Mouse (Mus musculus): ENCODE measurements around the gene Rps6ka2.
A peak's percentile ranks its signal among the peaks of the same experiment; 100 is the strongest.

Rps6ka2 gene

DNA sequence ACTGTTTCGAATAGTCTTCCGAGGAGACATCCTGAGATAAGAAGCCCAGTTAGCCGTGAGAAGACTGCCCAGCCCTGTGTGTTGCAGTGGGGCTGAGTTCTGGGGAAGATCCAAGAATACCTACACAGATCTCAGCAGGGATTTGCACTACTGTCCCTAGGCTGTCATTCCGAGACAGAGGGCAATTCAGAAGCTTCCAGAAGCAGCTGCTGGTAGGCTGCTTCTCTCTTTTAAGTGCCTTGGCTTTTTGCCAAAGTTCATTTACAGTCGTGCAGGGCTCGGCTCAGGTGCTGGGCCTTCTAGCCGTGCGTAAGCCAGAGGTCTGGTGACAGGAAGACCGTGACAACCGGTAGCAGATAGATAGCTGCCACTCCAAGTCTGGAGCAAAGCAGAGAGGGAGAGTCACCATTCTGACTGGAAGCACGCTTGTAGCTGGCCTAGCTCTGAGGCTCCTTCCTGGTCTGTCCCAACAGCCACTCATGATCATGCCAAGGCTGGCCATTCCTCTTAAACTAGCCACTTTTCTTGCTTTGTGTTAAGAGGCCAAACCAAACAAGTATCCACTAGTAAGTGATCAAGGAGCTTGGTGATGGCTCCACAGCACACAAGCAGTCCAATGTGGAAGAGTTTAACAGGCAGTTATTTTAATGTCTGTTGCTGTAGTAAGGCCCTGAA is 49.3 kb downstream of the Rps6ka2 start:
- no peak for DNase-seq (ENCODE audit: low read depth, low spot score)

DNA sequence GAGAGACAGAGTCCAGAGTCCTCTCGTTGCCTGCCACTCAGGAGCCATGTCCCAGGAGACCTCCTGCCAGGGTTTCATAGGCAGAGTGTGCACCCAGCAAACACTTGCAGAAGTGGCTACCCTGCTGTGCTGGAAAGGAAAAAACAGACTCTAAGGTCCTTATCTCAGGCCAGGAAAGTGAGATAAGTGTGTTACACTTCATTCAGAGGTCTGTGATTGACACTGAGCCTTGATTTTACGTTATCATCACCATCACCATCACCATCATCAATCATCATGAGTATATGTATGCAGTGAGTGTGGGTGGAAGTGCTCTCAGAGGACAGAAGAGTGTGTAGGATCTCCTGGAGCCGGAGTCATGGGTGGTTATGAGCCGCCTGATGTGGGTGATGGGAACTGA is 51.4 kb downstream of the Rps6ka2 start:
- DNase-seq (ENCODE audit: low read depth, low spot score), result no peak

- no peak for DNase-seq (ENCODE audit: low read depth, low spot score)
Measured at GRCm38 (mm10) chr17:7222198-7222597, 52.3 kb downstream of the Rps6ka2 start.

GRCm38 (mm10) chr17:7228545-7228944 is 58.6 kb downstream of the Rps6ka2 start:
- DNase-seq (ENCODE audit: low read depth, low spot score), result no peak

DNA sequence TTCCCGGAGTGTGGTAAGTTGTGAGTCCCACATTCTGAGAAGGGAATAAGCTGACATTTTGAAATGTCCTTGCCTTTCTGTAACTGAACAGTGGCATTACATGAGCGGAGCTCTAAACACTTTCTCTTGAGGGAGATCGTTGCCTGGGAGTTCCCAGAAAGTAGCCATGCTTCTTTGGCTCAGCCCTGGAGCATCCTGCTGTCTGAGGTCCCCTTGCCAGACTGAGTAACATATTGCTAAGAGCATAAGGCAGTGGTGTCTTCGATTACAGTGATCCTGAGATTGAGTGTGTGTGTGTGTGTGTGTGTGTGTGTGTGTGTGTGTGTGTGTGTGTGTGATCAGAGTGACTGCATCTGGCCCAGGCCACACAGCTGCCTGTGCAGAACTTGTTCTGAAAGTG is 61.4 kb downstream of the Rps6ka2 start:
- no peak for DNase-seq (ENCODE audit: low read depth, low spot score)

- DNase-seq (ENCODE audit: low read depth, low spot score), result no peak
Measured at GRCm38 (mm10) chr17:7231790-7232189, 61.9 kb downstream of the Rps6ka2 start.

DNA sequence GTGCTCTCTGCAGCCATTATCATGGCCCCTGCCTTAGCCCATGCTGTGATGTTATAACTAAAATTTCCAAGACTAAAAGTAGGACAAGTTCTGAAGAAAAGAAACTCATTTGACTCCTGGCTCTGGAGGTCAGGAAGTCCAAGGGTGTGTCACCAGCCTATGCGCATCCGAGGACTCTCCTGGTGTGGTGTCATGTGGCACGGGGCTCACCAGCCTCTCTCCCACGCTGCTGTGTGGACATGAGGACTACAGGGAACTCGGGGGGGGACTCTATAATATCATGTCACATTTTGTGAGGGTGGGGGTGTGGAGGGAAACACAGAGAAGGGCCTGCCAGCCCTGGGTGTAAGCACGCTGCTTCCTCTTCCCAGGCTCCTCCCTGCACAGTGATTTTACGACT is 62.5 kb downstream of the Rps6ka2 start:
- DNase-seq (ENCODE audit: low read depth, low spot score), result no peak

DNA sequence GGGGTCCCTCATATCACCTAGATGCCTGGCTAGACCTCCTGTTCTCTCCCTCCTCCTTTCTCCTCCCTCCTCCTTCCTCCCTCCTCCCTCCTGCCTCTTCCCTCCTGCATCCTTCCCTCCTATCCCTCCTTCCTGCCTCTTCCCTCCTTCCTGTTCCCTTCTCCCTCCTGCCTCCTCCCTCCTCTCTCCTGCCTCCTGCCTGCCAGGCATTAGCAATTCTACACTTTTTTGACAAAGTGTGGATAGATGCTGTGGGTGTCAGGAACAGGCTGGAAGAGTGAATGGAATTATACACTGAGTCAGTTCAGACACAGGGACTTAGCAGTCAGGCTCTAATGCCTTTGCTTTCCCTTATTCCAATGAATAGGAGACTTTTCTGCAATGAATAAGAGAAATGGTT is 63.3 kb downstream of the Rps6ka2 start:
- DNase-seq (ENCODE audit: low read depth, low spot score), result no peak

DNA sequence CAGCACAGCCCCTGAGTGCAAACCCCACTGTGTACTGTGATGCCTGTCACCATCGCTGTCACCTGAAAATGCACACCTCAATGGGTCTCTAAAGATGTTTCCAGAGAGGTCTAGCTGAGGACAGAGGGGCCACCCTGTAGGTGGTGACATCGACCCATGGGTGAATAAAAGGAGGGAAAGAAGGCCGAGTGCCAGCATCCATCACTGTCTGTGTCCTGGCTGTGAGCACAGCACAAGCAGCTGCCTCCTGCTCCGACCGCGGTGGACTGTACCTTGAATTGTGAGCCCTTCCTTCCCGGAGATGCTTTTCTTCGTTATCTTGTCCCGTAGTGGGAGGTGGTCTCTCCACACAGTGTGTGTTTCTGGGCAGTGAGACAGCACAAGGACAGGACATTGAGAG is 67.8 kb downstream of the Rps6ka2 start:
- DNase-seq (ENCODE audit: low read depth, low spot score), result no peak

- no peak for DNase-seq (ENCODE audit: low read depth, low spot score)
Measured at GRCm38 (mm10) chr17:7238766-7239165, 68.9 kb downstream of the Rps6ka2 start.

DNA sequence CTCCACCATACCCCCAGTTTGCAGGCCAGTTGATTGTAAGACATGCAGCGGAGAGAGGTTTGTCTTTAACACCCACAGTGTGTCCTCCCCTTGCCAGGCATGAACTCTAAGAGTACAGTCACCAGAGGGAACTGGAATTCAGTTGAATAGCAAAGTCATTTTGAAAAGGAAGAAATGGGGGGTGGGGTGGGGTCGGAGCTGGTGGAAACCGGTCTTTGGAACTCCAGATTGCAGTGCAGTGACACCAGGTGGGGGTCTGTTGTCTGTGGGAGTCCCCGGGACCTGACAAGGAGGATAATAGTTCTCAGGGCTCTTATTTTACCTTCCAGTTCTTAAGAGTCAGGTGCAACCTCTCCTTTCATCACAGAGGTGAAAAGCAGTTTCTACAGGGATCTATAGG is 70.6 kb downstream of the Rps6ka2 start:
- DNase-seq (ENCODE audit: low read depth, low spot score), result no peak

- DNase-seq (ENCODE audit: low read depth, low spot score), result no peak
Measured at GRCm38 (mm10) chr17:7245078-7245477, 75.2 kb downstream of the Rps6ka2 start.

DNA sequence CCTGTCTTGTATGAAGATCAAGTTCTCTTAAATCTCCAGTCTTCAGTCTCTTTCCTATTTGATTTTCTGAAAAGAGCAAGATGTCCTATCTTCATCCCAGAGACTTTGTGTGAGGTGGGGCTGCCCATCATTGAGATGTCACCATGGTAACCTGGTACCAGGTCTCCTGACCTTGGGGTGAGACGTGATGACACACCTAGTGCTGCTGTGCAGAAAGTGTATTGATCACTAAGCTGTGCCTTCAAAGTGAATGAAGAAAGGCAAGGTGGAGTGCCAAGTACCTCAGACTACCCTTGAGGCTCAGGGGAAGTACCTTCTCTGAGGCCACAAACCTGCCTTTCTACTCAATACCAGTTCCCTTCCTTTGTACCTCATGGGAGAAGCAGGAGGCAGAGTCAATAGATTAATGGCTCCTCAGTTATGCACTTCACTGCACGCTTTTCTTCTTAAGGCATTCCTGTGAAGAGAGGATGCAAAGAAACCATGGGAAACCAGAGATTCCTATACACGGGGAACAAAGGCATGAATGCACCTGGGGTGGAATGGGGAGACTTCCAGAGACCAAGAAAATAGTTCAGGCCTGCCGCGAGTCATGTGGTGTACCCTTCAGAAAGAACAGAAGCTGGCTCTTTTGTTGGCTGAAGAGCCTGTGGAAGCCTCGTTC is 77.1 kb downstream of the Rps6ka2 start:
- DNase-seq (ENCODE audit: low read depth, low spot score), result no peak

- no peak for DNase-seq (ENCODE audit: low read depth, low spot score)
Measured at GRCm38 (mm10) chr17:7250373-7250772, 80.5 kb downstream of the Rps6ka2 start.

- no peak for DNase-seq (ENCODE audit: low read depth, low spot score)
Measured at GRCm38 (mm10) chr17:7257208-7257607, 87.3 kb downstream of the Rps6ka2 start.

GRCm38 (mm10) chr17:7258748-7259359 is 88.9 kb downstream of the Rps6ka2 start:
- peak; percentile 69 for DNase-seq (ENCODE audit: low read depth, low spot score)

DNA sequence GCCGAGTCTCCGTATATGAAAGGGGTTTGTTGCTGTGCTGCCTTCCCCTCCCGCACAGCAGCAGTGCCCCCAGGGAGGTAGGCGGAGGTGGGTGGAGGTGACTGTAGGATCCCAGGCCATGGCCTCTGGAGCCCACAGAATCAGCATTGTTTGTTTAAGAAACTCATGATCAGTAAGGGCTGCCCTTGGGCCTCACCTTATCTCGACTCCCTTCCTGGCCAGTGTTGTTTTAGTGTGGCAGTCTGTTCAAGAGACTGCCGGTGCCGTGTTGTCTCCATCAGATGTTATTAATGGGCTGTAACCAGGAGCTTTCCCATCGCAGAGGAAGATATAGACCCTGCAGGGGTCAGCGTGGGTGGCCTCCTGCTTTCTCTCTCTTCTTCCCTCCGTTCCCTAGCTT is 90.4 kb downstream of the Rps6ka2 start:
- no peak for DNase-seq (ENCODE audit: low read depth, low spot score)

GRCm38 (mm10) chr17:7262056-7262455 is 92.1 kb downstream of the Rps6ka2 start:
- DNase-seq (ENCODE audit: low read depth, low spot score), result no peak

GRCm38 (mm10) chr17:7262620-7263019 is 92.7 kb downstream of the Rps6ka2 start:
- no peak for DNase-seq (ENCODE audit: low read depth, low spot score)

GRCm38 (mm10) chr17:7264610-7265009 is 94.7 kb downstream of the Rps6ka2 start:
- DNase-seq (ENCODE audit: low read depth, low spot score), result no peak

DNA sequence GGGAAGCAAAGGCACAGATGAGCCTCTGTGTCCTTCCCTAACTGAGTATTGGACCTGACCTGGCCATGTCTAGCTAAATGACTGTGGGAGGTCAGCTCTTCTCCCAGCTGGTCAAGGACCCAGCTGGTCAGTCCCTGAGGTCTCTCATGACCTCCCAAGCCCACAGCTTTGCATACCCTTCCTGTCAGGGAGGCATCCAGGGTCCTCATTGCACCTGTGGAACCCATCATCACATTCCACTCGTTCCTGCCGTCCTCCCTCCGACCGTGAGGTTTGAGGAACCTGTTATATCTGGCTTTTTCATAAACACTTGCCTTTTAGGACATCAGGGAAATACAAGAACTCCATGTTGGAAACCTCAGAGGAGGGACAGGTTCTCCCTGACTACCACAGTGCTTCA is 95.4 kb downstream of the Rps6ka2 start:
- DNase-seq (ENCODE audit: low read depth, low spot score), result no peak

DNA sequence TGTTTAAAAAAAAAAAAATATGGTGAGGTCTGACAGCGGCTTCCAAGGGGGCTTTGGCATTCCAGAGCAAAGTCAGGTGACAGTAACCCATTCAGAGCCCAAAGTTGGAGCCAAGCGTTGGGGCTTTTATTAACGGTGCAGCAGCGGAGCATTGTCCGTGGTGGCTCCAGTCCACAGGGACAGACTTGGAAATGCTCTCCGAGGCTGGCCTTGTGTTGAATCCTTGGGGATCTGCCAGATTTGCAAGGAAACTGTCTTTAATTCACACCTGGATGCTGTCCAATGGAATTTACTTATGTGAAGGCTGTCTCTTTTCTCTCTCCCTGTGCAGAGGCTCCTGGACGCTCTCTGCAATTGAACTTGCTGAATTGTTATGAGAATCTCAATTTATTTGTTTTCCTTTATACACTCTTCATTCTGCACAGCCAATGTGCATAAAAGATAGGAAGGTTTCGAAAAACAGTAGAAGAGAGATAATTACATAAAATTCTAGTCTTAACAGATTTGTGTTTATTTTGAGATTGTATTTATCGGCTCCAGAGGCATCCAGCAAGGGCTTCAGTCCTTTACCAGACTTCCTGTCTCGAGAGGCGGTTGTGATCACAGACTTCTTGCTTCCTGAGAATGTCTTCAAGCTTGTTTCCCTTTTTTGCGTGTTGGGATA is 95.9 kb downstream of the Rps6ka2 start:
- DNase-seq (ENCODE audit: low read depth, low spot score), result no peak

DNA sequence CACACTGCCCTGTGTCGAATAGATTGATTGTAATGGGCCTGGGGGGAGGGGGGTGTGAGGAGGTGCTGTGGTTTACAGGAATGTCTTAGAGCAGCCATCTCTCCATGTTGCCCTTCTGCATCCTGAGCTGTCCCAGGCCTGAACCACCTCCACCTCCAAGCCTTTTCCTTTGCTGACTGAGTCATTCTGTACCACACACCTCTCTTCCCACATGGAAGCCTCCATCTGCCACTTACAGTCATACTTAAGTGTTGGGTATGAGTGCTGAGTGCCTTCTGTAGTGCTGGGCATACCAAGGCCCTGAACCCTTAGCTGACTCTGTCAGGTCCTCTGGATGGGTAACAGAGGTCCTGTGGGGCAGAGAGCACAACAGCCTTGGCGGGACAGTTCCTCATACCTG is 97.9 kb downstream of the Rps6ka2 start:
- no peak for DNase-seq (ENCODE audit: low read depth, low spot score)
